Mouse (Mus musculus): ENCODE measurements around the gene Pkd1l1. TPM values are rescaled to one million over a fixed set of nuclear protein-coding genes. Genes with fewer than 3 reads are reported as not detected.

Gene Pkd1l1
- polyA plus RNA-seq, 1 experiment from 2014 or later = not detected

DNA sequence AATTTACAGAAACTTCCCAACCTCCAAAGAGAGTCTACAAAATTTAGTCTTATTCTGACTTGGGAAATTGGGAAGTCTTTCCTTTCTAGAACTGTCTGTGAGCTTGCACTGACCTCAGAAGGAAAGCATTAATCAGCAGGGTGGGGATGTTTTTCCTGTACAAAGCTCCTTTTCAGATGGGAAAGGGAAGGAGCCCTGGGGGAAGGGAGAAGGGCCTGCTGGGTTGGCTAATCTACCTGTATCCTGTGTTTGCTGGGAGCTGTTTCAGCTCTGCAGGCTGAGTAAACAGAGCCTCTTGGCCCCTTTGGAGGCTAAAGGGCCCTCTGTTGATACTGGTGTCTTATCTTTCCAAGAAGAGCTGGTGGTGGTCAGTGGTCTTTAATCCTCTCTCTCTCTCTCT lies 13.0 kb upstream of the Pkd1l1 start:
- Histone ChIP-seq H3K9ac (ENCODE audit: low read length) (no peak overlapping the region), H3K4me3 (ENCODE audit: low read depth, low read length) (no peak overlapping the region), H3K36me3 (ENCODE audit: control insufficient read depth, insufficient read depth, low read length) (no peaks in the 10 kb centered on the region), H3K4me1 (ENCODE audit: control insufficient read depth, insufficient read depth, low read length) (0 out of 2 replicates have a peak, but pooled peaks cover 3% of the 10 kb centered on the region), H3K9me3 (ENCODE audit: control insufficient read depth, low read length) (no peaks in the 10 kb centered on the region), H3K4me2 (no peak overlapping the region), H3K27ac (ENCODE audit: low read depth, low read length) (no peak overlapping the region), H3K27me3 (ENCODE audit: control insufficient read depth, insufficient read depth, low read length) (no peaks in the 10 kb centered on the region)
- no peak for DNase-seq (ENCODE audit: low spot score, missing footprints)
- ATAC-seq (ENCODE audit: low FRiP score) = no peak

GRCm38 (mm10) chr11:8983237-8983861 lies 10.3 kb upstream of the Pkd1l1 start:
- Histone ChIP-seq H3K27me3 (ENCODE audit: control insufficient read depth, insufficient read depth, low read length) (no peaks in the 10 kb centered on the region), H3K4me2 (no peak overlapping the region), H3K36me3 (ENCODE audit: control insufficient read depth, insufficient read depth, low read length) (no peaks in the 10 kb centered on the region), H3K4me3 (ENCODE audit: low read depth, low read length) (no peak overlapping the region), H3K9ac (ENCODE audit: low read length) (no peak overlapping the region), H3K4me1 (ENCODE audit: control insufficient read depth, insufficient read depth, low read length) (0 out of 2 replicates have a peak, but pooled peaks cover 3% of the 10 kb centered on the region), H3K9me3 (ENCODE audit: control insufficient read depth, low read length) (no peaks in the 10 kb centered on the region), H3K27ac (ENCODE audit: low read depth, low read length) (no peak overlapping the region)
- ATAC-seq (ENCODE audit: low FRiP score) (peak; percentile 58; the same call in 1 of the 2 replicates), DNase-seq (ENCODE audit: low spot score, missing footprints) (peak; percentile 92)
- 45% methylated on average over 6 of the region's 6 CpGs for WGBS

- WGBS = 91% methylated on average over 4 of the region's 4 CpGs
- Histone ChIP-seq H3K27me3 (ENCODE audit: control insufficient read depth, insufficient read depth, low read length) (no peaks in the 10 kb centered on the region), H3K4me1 (ENCODE audit: control insufficient read depth, insufficient read depth, low read length) (no peaks in the 10 kb centered on the region), H3K27ac (ENCODE audit: low read depth, low read length) (no peak overlapping the region), H3K4me2 (no peak overlapping the region), H3K9ac (ENCODE audit: low read length) (no peak overlapping the region), H3K36me3 (ENCODE audit: control insufficient read depth, insufficient read depth, low read length) (no peaks in the 10 kb centered on the region), H3K4me3 (ENCODE audit: low read depth, low read length) (no peak overlapping the region), H3K9me3 (ENCODE audit: control insufficient read depth, low read length) (no peaks in the 10 kb centered on the region)
- DNase-seq (ENCODE audit: low spot score, missing footprints) (no peak), ATAC-seq (ENCODE audit: low FRiP score) (no peak)
These were observed 5.1 kb upstream of the Pkd1l1 start for GRCm38 (mm10) chr11:8978154-8978553.

- H3K4me2 ChIP-seq = no peak overlapping the region
- no peaks in the 10 kb centered on the region for H3K36me3 ChIP-seq (ENCODE audit: control insufficient read depth, insufficient read depth, low read length)
- no peak overlapping the region for H3K9ac ChIP-seq (ENCODE audit: low read length)
- ATAC-seq (ENCODE audit: low FRiP score) = no peak
- H3K9me3 ChIP-seq (ENCODE audit: control insufficient read depth, low read length) = no peaks in the 10 kb centered on the region
- no peaks in the 10 kb centered on the region for H3K27me3 ChIP-seq (ENCODE audit: control insufficient read depth, insufficient read depth, low read length)
- no peak overlapping the region for H3K27ac ChIP-seq (ENCODE audit: low read depth, low read length)
- DNase-seq (ENCODE audit: low spot score, missing footprints) = no peak
- 93% methylated on average over 6 of the region's 6 CpGs for whole genome bisulfite sequencing
- H3K4me3 ChIP-seq (ENCODE audit: low read depth, low read length) = no peak overlapping the region
- H3K4me1 ChIP-seq (ENCODE audit: control insufficient read depth, insufficient read depth, low read length) = no peaks in the 10 kb centered on the region
These were observed 973 bp downstream of the Pkd1l1 start for GRCm38 (mm10) chr11:8972093-8972492.

GRCm38 (mm10) chr11:8970509-8970908 lies 2.6 kb downstream of the Pkd1l1 start:
- Histone ChIP-seq H3K9ac (ENCODE audit: low read length) (no peak overlapping the region), H3K4me2 (no peak overlapping the region), H3K27ac (ENCODE audit: low read depth, low read length) (no peak overlapping the region), H3K9me3 (ENCODE audit: control insufficient read depth, low read length) (no peaks in the 10 kb centered on the region), H3K4me3 (ENCODE audit: low read depth, low read length) (no peak overlapping the region), H3K27me3 (ENCODE audit: control insufficient read depth, insufficient read depth, low read length) (no peaks in the 10 kb centered on the region), H3K4me1 (ENCODE audit: control insufficient read depth, insufficient read depth, low read length) (no peaks in the 10 kb centered on the region), H3K36me3 (ENCODE audit: control insufficient read depth, insufficient read depth, low read length) (no peaks in the 10 kb centered on the region)
- ATAC-seq (ENCODE audit: low FRiP score) (peak; percentile 65), DNase-seq (ENCODE audit: low spot score, missing footprints) (peak; percentile 56)
- WGBS = 72% methylated on average over 9 of the region's 9 CpGs

DNA sequence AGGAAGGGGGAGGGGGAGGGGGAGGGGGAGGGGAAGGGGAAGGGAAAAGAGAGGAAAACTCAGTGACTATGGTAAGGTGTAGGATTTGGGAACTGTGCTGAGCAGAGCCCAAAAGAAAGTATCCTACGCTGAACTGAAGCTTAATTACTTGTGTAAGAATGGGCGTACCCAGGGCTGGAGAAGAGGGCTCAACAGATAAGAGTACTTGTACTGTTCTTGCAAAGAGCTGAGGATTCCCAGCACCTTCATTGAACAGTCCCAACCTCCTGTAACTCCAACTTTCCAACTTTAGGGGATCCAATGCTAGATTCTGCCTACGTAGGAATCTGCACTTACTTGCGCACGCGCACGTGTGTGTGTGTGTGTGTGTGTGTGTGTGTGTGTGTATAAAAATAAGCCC lies 5.0 kb downstream of the Pkd1l1 start:
- Histone ChIP-seq H3K4me1 (ENCODE audit: control insufficient read depth, insufficient read depth, low read length) (no peaks in the 10 kb centered on the region), H3K27ac (ENCODE audit: low read depth, low read length) (no peak overlapping the region), H3K9me3 (ENCODE audit: control insufficient read depth, low read length) (no peaks in the 10 kb centered on the region), H3K4me3 (ENCODE audit: low read depth, low read length) (no peak overlapping the region), H3K4me2 (no peak overlapping the region), H3K36me3 (ENCODE audit: control insufficient read depth, insufficient read depth, low read length) (no peaks in the 10 kb centered on the region), H3K27me3 (ENCODE audit: control insufficient read depth, insufficient read depth, low read length) (no peaks in the 10 kb centered on the region), H3K9ac (ENCODE audit: low read length) (no peak overlapping the region)
- 92% methylated on average over 7 of the region's 7 CpGs for WGBS
- ATAC-seq (ENCODE audit: low FRiP score) (no peak), DNase-seq (ENCODE audit: low spot score, missing footprints) (peak; percentile 57)

- no peaks in the 10 kb centered on the region for H3K4me1 ChIP-seq (ENCODE audit: control insufficient read depth, insufficient read depth, low read length)
- H3K27me3 ChIP-seq (ENCODE audit: control insufficient read depth, insufficient read depth, low read length) = no peaks in the 10 kb centered on the region
- DNase-seq (ENCODE audit: low spot score, missing footprints) (no peak), ATAC-seq (ENCODE audit: low FRiP score) (no peak)
- no peak overlapping the region for H3K4me2 ChIP-seq
- H3K4me3 ChIP-seq (ENCODE audit: low read depth, low read length) = no peak overlapping the region
- WGBS = 68% methylated on average over 10 of the region's 10 CpGs
- H3K9ac ChIP-seq (ENCODE audit: low read length) = no peak overlapping the region
- H3K27ac ChIP-seq (ENCODE audit: low read depth, low read length) = no peak overlapping the region
- H3K36me3 ChIP-seq (ENCODE audit: control insufficient read depth, insufficient read depth, low read length) = no peaks in the 10 kb centered on the region
- H3K9me3 ChIP-seq (ENCODE audit: control insufficient read depth, low read length) = no peaks in the 10 kb centered on the region
These were observed 14.5 kb downstream of the Pkd1l1 start for GRCm38 (mm10) chr11:8958572-8958971.

DNA sequence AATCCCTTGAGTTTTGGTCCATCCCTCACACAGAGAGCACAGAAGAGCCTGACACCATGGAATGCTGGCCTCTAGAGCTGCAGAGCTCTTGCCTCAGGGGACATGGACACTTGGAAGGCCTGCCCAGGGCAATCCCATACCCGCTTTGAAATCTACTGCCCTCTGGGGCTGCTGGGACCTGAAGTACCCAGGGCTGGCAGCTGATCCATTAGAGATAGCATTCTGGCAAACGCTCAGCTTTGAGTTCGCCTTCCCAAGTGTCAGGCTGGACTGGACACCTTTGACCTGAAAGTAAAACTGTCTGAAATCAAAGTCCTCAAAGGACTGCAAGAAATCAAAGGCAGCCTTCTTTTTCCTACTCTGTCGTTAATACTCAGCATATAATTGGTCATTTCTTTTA lies 15.0 kb downstream of the Pkd1l1 start:
- ATAC-seq (ENCODE audit: low FRiP score) = no peak
- no peak overlapping the region for H3K4me2 ChIP-seq
- no peaks in the 10 kb centered on the region for H3K4me1 ChIP-seq (ENCODE audit: control insufficient read depth, insufficient read depth, low read length)
- H3K27me3 ChIP-seq (ENCODE audit: control insufficient read depth, insufficient read depth, low read length) = no peaks in the 10 kb centered on the region
- H3K9me3 ChIP-seq (ENCODE audit: control insufficient read depth, low read length) = no peaks in the 10 kb centered on the region
- H3K4me3 ChIP-seq (ENCODE audit: low read depth, low read length) = no peak overlapping the region
- no peak overlapping the region for H3K27ac ChIP-seq (ENCODE audit: low read depth, low read length)
- H3K36me3 ChIP-seq (ENCODE audit: control insufficient read depth, insufficient read depth, low read length) = no peaks in the 10 kb centered on the region
- DNase-seq (ENCODE audit: low spot score, missing footprints) = no peak
- no peak overlapping the region for H3K9ac ChIP-seq (ENCODE audit: low read length)
- 76% methylated on average over 4 of the region's 4 CpGs for WGBS

GRCm38 (mm10) chr11:8957023-8957422 lies 16.0 kb downstream of the Pkd1l1 start:
- H3K9me3 ChIP-seq (ENCODE audit: control insufficient read depth, low read length) = no peaks in the 10 kb centered on the region
- H3K4me1 ChIP-seq (ENCODE audit: control insufficient read depth, insufficient read depth, low read length) = no peaks in the 10 kb centered on the region
- ATAC-seq (ENCODE audit: low FRiP score) (no peak), DNase-seq (ENCODE audit: low spot score, missing footprints) (no peak)
- no peaks in the 10 kb centered on the region for H3K36me3 ChIP-seq (ENCODE audit: control insufficient read depth, insufficient read depth, low read length)
- no peak overlapping the region for H3K9ac ChIP-seq (ENCODE audit: low read length)
- no peak overlapping the region for H3K4me3 ChIP-seq (ENCODE audit: low read depth, low read length)
- H3K27ac ChIP-seq (ENCODE audit: low read depth, low read length) = no peak overlapping the region
- WGBS = 67% methylated on average over 6 of the region's 6 CpGs
- H3K4me2 ChIP-seq = no peak overlapping the region
- H3K27me3 ChIP-seq (ENCODE audit: control insufficient read depth, insufficient read depth, low read length) = no peaks in the 10 kb centered on the region

Measured in midbrain, embryonic 11.5 days (tissue).